Mouse (Mus musculus): ENCODE measurements at regions not wholly inside any gene's neighbourhood (a gene's known extent, or its start where the extent isn't known, plus 50 kb on each side); places are given as distances from the start of the nearest gene placed in this dataset.

DNA sequence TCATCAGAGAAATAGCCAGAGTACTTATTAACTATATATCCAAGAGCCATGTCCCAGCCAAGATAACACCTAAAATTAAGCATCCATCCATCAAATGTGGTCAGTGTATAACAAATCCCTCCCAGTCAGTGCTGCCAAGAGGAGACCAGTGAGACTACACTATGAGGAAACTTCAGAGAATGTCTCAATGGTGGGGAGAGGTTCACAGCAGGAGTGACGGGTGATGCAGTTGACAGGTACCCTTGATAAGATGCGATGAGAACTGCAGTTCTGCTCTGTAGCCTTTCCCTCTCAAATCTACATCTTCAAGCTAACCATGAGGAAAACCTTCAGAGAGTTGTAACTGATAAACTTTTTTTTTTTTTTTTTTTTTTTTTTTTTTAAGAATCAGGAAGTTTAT lies 470.3 kb downstream of the Fat4 start:
- TF ChIP-seq CTCF (IDR thresholded peaks at IDR 0.05; ENCODE audit: low read depth, low read length) (no peak), POLR2A (IDR thresholded peaks at IDR 0.05; ENCODE audit: extremely low read depth, insufficient read depth, low read length) (no peak)
- no peak for DNase-seq (ENCODE audit: extremely low read depth, low read depth, low spot score)
- WGBS: 61% methylated on average over 2 of the region's 2 CpGs

DNA sequence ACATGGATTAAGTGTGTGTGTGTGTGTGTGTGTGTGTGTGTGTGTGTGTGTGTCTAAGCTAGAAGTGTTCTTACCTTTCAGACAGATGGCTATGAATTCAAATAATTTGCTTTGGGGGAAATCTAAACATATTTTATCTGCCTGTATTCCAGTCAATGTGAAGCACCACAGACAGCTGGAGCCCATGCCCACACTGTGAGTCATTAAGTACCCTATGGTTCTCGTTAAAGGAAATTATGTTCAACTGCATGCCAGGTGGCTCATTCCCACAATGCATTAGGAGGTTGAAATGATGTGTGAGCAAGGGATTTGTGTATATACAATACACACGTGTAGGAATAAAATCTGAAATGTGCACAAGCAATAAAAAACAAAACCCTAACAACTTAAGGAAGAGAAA lies 473.5 kb downstream of the Fat4 start:
- H3K27ac ChIP-seq (replicated peaks; ENCODE audit: insufficient read depth, low read depth, low read length): no peak overlapping the region
- no peaks in the 10 kb centered on the region for H3K27me3 ChIP-seq (ENCODE audit: control insufficient read depth, insufficient read depth, low read length)
- no peak overlapping the region for H3K4me3 ChIP-seq (ENCODE audit: insufficient read depth, low read depth, low read length)
- H3K4me1 ChIP-seq (ENCODE audit: control insufficient read depth, insufficient read depth, low read length): no peaks in the 10 kb centered on the region
- TF ChIP-seq CTCF (IDR thresholded peaks at IDR 0.05; ENCODE audit: low read depth, low read length) (no peak), POLR2A (IDR thresholded peaks at IDR 0.05; ENCODE audit: extremely low read depth, insufficient read depth, low read length) (no peak)
- no peaks in the 10 kb centered on the region for H3K36me3 ChIP-seq (ENCODE audit: control insufficient read depth, insufficient read depth, low read length)
- no peak for DNase-seq (ENCODE audit: extremely low read depth, low read depth, low spot score)
- H3K9ac ChIP-seq (ENCODE audit: low read depth, low read length): no peak overlapping the region
- H3K79me2 ChIP-seq (ENCODE audit: control insufficient read depth, insufficient read depth, low read length): no peaks in the 10 kb centered on the region
- 73% methylated on average over 2 of the region's 2 CpGs for WGBS

More for the DNA sequence above, 470.3 kb downstream of the Fat4 start:
- H3K27ac ChIP-seq (replicated peaks; ENCODE audit: insufficient read depth, low read depth, low read length): no peak overlapping the region
- no peaks in the 10 kb centered on the region for H3K36me3 ChIP-seq (ENCODE audit: control insufficient read depth, insufficient read depth, low read length)
- H3K4me3 ChIP-seq (ENCODE audit: insufficient read depth, low read depth, low read length): no peak overlapping the region
- H3K27me3 ChIP-seq (ENCODE audit: control insufficient read depth, insufficient read depth, low read length): no peaks in the 10 kb centered on the region
- H3K9ac ChIP-seq (ENCODE audit: low read depth, low read length): no peak overlapping the region
- no peaks in the 10 kb centered on the region for H3K4me1 ChIP-seq (ENCODE audit: control insufficient read depth, insufficient read depth, low read length)
- no peaks in the 10 kb centered on the region for H3K79me2 ChIP-seq (ENCODE audit: control insufficient read depth, insufficient read depth, low read length)

DNA sequence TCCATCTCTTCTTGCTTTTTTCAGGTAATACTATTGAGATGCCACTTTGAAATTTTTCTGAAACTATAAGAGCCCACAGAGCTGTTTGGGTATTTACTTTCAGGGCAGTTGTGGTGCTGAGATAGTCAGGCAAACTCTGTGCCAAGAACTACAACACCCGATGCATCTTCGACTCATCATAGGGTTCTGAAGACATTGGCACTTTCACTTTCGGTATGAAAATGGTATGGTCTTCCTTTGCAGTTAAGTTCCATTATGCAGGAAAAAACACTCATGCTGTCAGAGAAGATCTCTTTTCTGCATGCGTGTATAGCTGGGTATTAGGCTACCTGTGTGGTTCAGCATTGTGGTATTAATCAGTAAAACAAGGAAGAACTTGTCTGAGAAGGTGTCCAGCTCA lies 484.2 kb downstream of the Fat4 start:
- H3K79me2 ChIP-seq (ENCODE audit: control insufficient read depth, insufficient read depth, low read length): no peaks in the 10 kb centered on the region
- no peak overlapping the region for H3K27ac ChIP-seq (replicated peaks; ENCODE audit: insufficient read depth, low read depth, low read length)
- TF ChIP-seq POLR2A (IDR thresholded peaks at IDR 0.05; ENCODE audit: extremely low read depth, insufficient read depth, low read length) (no peak), CTCF (IDR thresholded peaks at IDR 0.05; ENCODE audit: low read depth, low read length) (no peak)
- no peaks in the 10 kb centered on the region for H3K27me3 ChIP-seq (ENCODE audit: control insufficient read depth, insufficient read depth, low read length)
- H3K4me1 ChIP-seq (ENCODE audit: control insufficient read depth, insufficient read depth, low read length): no peaks in the 10 kb centered on the region
- 68% methylated on average over 4 of the region's 4 CpGs for WGBS
- peak; percentile 8 for DNase-seq (ENCODE audit: extremely low read depth, low read depth, low spot score)
- 0 out of 2 replicates have a peak overlapping the region, but pooled peaks have one; percentile 23 for H3K4me3 ChIP-seq (ENCODE audit: insufficient read depth, low read depth, low read length)
- H3K36me3 ChIP-seq (ENCODE audit: control insufficient read depth, insufficient read depth, low read length): no peaks in the 10 kb centered on the region
- H3K9ac ChIP-seq (ENCODE audit: low read depth, low read length): no peak overlapping the region

DNA sequence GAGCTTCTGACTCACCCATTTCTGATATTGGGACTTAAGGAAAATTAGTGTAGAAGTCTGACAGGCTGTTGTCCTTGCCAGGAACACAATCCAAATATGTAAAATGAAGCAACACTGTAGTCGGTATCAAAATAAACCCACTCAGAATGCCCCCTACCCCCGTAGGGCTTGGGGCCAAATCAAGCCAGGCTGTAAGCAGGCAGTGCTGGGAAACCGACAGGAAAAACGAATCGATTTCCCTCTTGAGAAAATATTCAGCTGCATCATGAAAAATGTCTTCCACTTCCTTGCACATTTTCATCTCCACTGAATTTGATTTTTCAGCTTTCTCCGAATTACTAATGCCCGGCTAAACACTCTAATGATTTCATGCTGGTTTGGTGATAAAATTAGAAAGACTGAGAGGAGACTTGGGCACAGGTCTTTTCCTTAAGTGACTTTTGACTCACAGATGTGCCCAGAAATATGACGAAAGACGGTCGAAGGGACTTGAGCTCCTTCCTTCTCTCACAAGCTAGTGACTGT lies 485.7 kb downstream of the Fat4 start:
- H3K9ac ChIP-seq (ENCODE audit: low read depth, low read length): no peak overlapping the region
- no peak overlapping the region for H3K27ac ChIP-seq (replicated peaks; ENCODE audit: insufficient read depth, low read depth, low read length)
- WGBS: 70% methylated on average over 10 of the region's 10 CpGs
- H3K27me3 ChIP-seq (ENCODE audit: control insufficient read depth, insufficient read depth, low read length): no peaks in the 10 kb centered on the region
- TF ChIP-seq POLR2A (IDR thresholded peaks at IDR 0.05; ENCODE audit: extremely low read depth, insufficient read depth, low read length) (no peak), CTCF (IDR thresholded peaks at IDR 0.05; ENCODE audit: low read depth, low read length) (no peak)
- H3K4me3 ChIP-seq (ENCODE audit: insufficient read depth, low read depth, low read length): no peak overlapping the region
- DNase-seq (ENCODE audit: extremely low read depth, low read depth, low spot score): no peak
- no peaks in the 10 kb centered on the region for H3K36me3 ChIP-seq (ENCODE audit: control insufficient read depth, insufficient read depth, low read length)
- H3K79me2 ChIP-seq (ENCODE audit: control insufficient read depth, insufficient read depth, low read length): no peaks in the 10 kb centered on the region
- no peaks in the 10 kb centered on the region for H3K4me1 ChIP-seq (ENCODE audit: control insufficient read depth, insufficient read depth, low read length)

DNA sequence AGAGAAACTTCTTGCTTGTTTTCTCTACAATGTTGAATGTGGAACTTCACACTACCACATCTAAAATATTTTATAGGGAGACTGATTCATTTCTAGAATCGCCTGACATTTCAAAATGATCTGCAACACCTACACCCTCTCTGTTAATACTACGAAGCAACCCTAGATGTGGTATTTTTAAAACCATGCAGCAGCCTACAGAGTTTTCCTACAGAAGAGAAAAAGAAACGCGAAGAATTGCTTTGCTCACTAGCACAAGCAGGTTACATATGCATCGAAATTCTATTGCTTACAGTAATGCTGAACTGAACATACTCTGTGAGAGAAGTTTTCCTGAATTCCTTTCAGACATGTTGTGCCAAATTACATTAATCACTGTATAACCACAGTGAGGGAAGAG lies 488.7 kb downstream of the Fat4 start:
- DNase-seq (ENCODE audit: extremely low read depth, low read depth, low spot score): no peak
- no peaks in the 10 kb centered on the region for H3K27me3 ChIP-seq (ENCODE audit: control insufficient read depth, insufficient read depth, low read length)
- no peaks in the 10 kb centered on the region for H3K4me1 ChIP-seq (ENCODE audit: control insufficient read depth, insufficient read depth, low read length)
- no peaks in the 10 kb centered on the region for H3K36me3 ChIP-seq (ENCODE audit: control insufficient read depth, insufficient read depth, low read length)
- no peak overlapping the region for H3K4me3 ChIP-seq (ENCODE audit: insufficient read depth, low read depth, low read length)
- 94% methylated on average over 5 of the region's 5 CpGs for WGBS
- no peak overlapping the region for H3K9ac ChIP-seq (ENCODE audit: low read depth, low read length)
- H3K27ac ChIP-seq (replicated peaks; ENCODE audit: insufficient read depth, low read depth, low read length): no peak overlapping the region
- no peaks in the 10 kb centered on the region for H3K79me2 ChIP-seq (ENCODE audit: control insufficient read depth, insufficient read depth, low read length)
- TF ChIP-seq CTCF (IDR thresholded peaks at IDR 0.05; ENCODE audit: low read depth, low read length) (no peak), POLR2A (IDR thresholded peaks at IDR 0.05; ENCODE audit: extremely low read depth, insufficient read depth, low read length) (no peak)

DNA sequence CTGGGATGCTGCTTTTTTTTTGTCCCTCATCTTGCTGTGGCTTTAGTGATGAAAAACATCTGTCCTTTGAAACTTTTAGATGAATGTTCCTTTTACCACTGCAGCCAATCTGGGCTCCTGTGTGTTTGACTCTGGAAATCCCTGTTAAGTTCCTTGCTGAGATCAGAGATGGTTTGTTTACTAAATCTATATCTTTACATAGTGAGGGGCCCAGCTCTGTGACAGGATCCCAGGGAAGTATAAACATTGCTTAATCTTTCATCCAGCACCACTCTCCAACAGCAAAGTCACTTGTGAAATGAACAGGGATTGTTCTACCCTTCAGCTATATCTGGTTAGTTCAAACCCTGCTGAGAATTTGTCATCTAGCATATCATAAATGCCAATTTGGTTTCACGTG lies 501.8 kb downstream of the Fat4 start:
- no peak for DNase-seq (ENCODE audit: extremely low read depth, low read depth, low spot score)
- H3K36me3 ChIP-seq (ENCODE audit: control insufficient read depth, insufficient read depth, low read length): no peaks in the 10 kb centered on the region
- H3K9ac ChIP-seq (ENCODE audit: low read depth, low read length): no peak overlapping the region
- WGBS: 58% methylated on average over 1 of the region's 1 CpGs
- no peak overlapping the region for H3K27ac ChIP-seq (replicated peaks; ENCODE audit: insufficient read depth, low read depth, low read length)
- no peaks in the 10 kb centered on the region for H3K4me1 ChIP-seq (ENCODE audit: control insufficient read depth, insufficient read depth, low read length)
- no peaks in the 10 kb centered on the region for H3K27me3 ChIP-seq (ENCODE audit: control insufficient read depth, insufficient read depth, low read length)
- H3K79me2 ChIP-seq (ENCODE audit: control insufficient read depth, insufficient read depth, low read length): no peaks in the 10 kb centered on the region
- TF ChIP-seq CTCF (IDR thresholded peaks at IDR 0.05; ENCODE audit: low read depth, low read length) (no peak), POLR2A (IDR thresholded peaks at IDR 0.05; ENCODE audit: extremely low read depth, insufficient read depth, low read length) (no peak)
- H3K4me3 ChIP-seq (ENCODE audit: insufficient read depth, low read depth, low read length): no peak overlapping the region

All from liver, adult 2 months (tissue).